Mouse (Mus musculus) testis, adult 2 months (tissue): ENCODE results near the gene Ddx56. TPM values are rescaled to one million over a fixed set of nuclear protein-coding genes. Genes with fewer than 3 reads are reported as not detected.

Experiments used
- H3K27ac ChIP-seq: fragments of 200-500 bp; 2 replicates; pipeline ENCODE4 v1.5.1; 2012; ENCODE audit warnings: low read depth, low read length; ENCODE audit not compliant: control insufficient read depth, insufficient read depth
- H3K27me3 ChIP-seq: fragments of 200-500 bp; 2 replicates; pipeline ENCODE4 v1.6.1; 2012; ENCODE audit warnings: mild to moderate bottlenecking, low read length, moderate library complexity; ENCODE audit not compliant: control insufficient read depth, insufficient read depth
- H3K36me3 ChIP-seq: fragments of 200-500 bp; 2 replicates; pipeline ENCODE4 v1.6.1; 2012; ENCODE audit warnings: mild to moderate bottlenecking, low read length; ENCODE audit not compliant: control insufficient read depth, insufficient read depth
- H3K4me1 ChIP-seq: fragments of 200-500 bp; 2 replicates; pipeline ENCODE4 v1.6.1; 2012; ENCODE audit warnings: low read length; ENCODE audit not compliant: control insufficient read depth, insufficient read depth
- H3K4me3 ChIP-seq: fragments of 200-500 bp; 2 replicates; pipeline ENCODE4 v1.5.1; 2012; ENCODE audit warnings: low read depth, mild to moderate bottlenecking, low read length, moderate library complexity, mixed read lengths; ENCODE audit not compliant: control insufficient read depth
- CTCF ChIP-seq: fragments of 200-500 bp; IDR thresholded peaks from 2 replicates; pipeline ENCODE4 v1.5.1; 2012; ENCODE audit warnings: low read depth, mild to moderate bottlenecking, inconsistent platforms, low read length, moderate library complexity; ENCODE audit not compliant: control insufficient read depth, insufficient read depth, insufficient replicate concordance
- POLR2A ChIP-seq: fragments of 200-500 bp; IDR thresholded peaks from 2 replicates; pipeline ENCODE4 v1.6.1; 2012; ENCODE audit warnings: low read depth, mild to moderate bottlenecking, inconsistent platforms, low read length, moderate library complexity; ENCODE audit not compliant: control insufficient read depth
- polyA plus RNA-seq: library from polyadenylated mRNA; depleted of rRNA; stranded (reverse); fragments of >200 nt; gene quantifications from 2 replicates; pipeline ENCODE4 v1.2.3, GENCODE M21; 2012; rRNA removed

The Ddx56 gene
- polyA plus RNA-seq, 1 experiment, result 30.8 TPM

GRCm38 (mm10) chr11:6224541-6225229, 42.9 kb downstream of the Ddx56 start:
- no peak overlapping the region for H3K27ac ChIP-seq
- H3K36me3 ChIP-seq, result no peaks in the 10 kb centered on the region

GRCm38 (mm10) chr11:6222187-6222586, 45.4 kb downstream of the Ddx56 start:
- Histone ChIP-seq H3K4me1 (no peaks in the 10 kb centered on the region), H3K27me3 (no peaks in the 10 kb centered on the region), H3K36me3 (no peaks in the 10 kb centered on the region), H3K27ac (no peak overlapping the region), H3K4me3 (no peak overlapping the region)
- no peak for TF ChIP-seq POLR2A

More at GRCm38 (mm10) chr11:6224541-6225229, 42.9 kb downstream of the Ddx56 start:
- Histone ChIP-seq H3K27me3 (no peaks in the 10 kb centered on the region), H3K4me3 (no peak overlapping the region), H3K4me1 (no peaks in the 10 kb centered on the region)
- TF ChIP-seq CTCF (no peak), POLR2A (no peak)

GRCm38 (mm10) chr11:6219967-6220366, 47.6 kb downstream of the Ddx56 start:
- no peaks in the 10 kb centered on the region for H3K36me3 ChIP-seq
- H3K4me1 ChIP-seq, result no peaks in the 10 kb centered on the region
- no peak overlapping the region for H3K27ac ChIP-seq
- no peak overlapping the region for H3K4me3 ChIP-seq
- H3K27me3 ChIP-seq, result no peaks in the 10 kb centered on the region
- TF ChIP-seq POLR2A, result no peak
- no peak for TF ChIP-seq CTCF

GRCm38 (mm10) chr11:6218189-6218896, 49.2 kb downstream of the Ddx56 start:
- H3K36me3 ChIP-seq, result no peaks in the 10 kb centered on the region
- no peaks in the 10 kb centered on the region for H3K4me1 ChIP-seq
- no peak overlapping the region for H3K27ac ChIP-seq
- TF ChIP-seq CTCF (no peak), POLR2A (no peak)
- no peaks in the 10 kb centered on the region for H3K27me3 ChIP-seq
- H3K4me3 ChIP-seq, result no peak overlapping the region

GRCm38 (mm10) chr11:6216834-6217233, 50.7 kb downstream of the Ddx56 start:
- H3K4me1 ChIP-seq, result no peaks in the 10 kb centered on the region
- H3K4me3 ChIP-seq, result no peak overlapping the region
- no peaks in the 10 kb centered on the region for H3K36me3 ChIP-seq
- H3K27ac ChIP-seq, result no peak overlapping the region
- TF ChIP-seq CTCF (no peak), POLR2A (no peak)
- H3K27me3 ChIP-seq, result no peaks in the 10 kb centered on the region

Other genes starting within 250 kb of the Ddx56 start
- 3.4 and 3.5 TPM in 2 replicates for gene Camk2b, start 201.4 kb downstream of the Ddx56 start, polyA plus RNA-seq
- gene A730071L15Rik, start 67.7 kb downstream of the Ddx56 start, polyA plus RNA-seq, result 0.74 and 0.79 TPM in 2 replicates
- 21.7 and 23.5 TPM in 2 replicates for gene Nudcd3, start 67.4 kb downstream of the Ddx56 start, polyA plus RNA-seq
- 0.63 and 0.64 TPM in 2 replicates for gene Npc1l1, start 37.6 kb downstream of the Ddx56 start, polyA plus RNA-seq
- 92.6 and 102 TPM in 2 replicates for gene Tmed4, start 7.1 kb upstream of the Ddx56 start, polyA plus RNA-seq
- gene Ogdh, start 23.9 kb upstream of the Ddx56 start, polyA plus RNA-seq, result 87.1 and 90.1 TPM in 2 replicates
- gene Zmiz2, start 121.3 kb upstream of the Ddx56 start, polyA plus RNA-seq, result 159 and 160 TPM in 2 replicates
- 609 and 709 TPM in 2 replicates for gene Ppia, start 147.7 kb upstream of the Ddx56 start, polyA plus RNA-seq
- 26.2 and 30.5 TPM in 2 replicates for gene H2afv, start 176.7 kb upstream of the Ddx56 start, polyA plus RNA-seq
- gene Purb, start 208.1 kb upstream of the Ddx56 start, polyA plus RNA-seq, result 5.6 and 6.0 TPM in 2 replicates